ENCODE assay signal across 9 mouse cellular contexts in the genomic region with DNA sequence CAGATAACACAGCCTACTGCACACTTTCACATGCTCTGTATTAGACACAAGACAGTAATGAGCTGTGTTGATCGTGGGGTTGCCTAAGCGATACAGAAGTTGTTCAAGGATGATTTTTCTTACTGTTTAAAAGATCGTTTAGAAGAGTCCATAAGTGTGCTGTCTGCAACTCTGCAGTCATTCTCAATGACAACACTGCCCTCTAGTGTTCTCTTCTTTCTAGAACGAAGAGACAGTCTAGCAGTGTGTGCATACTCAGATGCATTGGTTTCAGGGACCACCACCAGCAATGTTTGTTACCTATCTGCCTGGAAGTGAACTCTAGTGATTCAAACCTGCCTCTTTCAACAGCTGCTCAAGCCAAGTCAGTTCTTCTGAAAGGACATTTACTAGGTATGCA.
DNase-seq lines count a peak whose midpoint lies in the region; ATAC-seq and TF ChIP-seq lines count a peak whose summit lies in the region.
"Had no signal": no experiment of that assay in that cellular context is flagged by ENCODE, and none has a peak within 500 bp of the region (broad histone marks: within the 10 kb centered on the region; RNA-seq: fewer than 3 reads in every experiment).

No protein-coding gene starts in this region.

- TF ChIP-seq EP300 in heart, adult 2 months (IDR thresholded peaks at IDR 0.05; ENCODE audit: insufficient read depth, low read depth, low read length), result no peak
- no peak for TF ChIP-seq EP300 in ES-Bruce4 (IDR thresholded peaks at IDR 0.05; ENCODE audit: insufficient read depth, low read depth, low read length)

- no peak for TF ChIP-seq POLR2A in heart, adult 2 months (IDR thresholded peaks at IDR 0.05; ENCODE audit: insufficient read depth, low read depth, low read length)
- no peak for TF ChIP-seq POLR2A in ES-Bruce4 (IDR thresholded peaks at IDR 0.05; ENCODE audit: insufficient read depth, low read length)

- H3K4me1 ChIP-seq in heart, adult 2 months (ENCODE audit: control insufficient read depth, insufficient read depth, low read length), result no peaks in the 10 kb centered on the region
- H3K4me1 ChIP-seq in ES-Bruce4 (ENCODE audit: control insufficient read depth, insufficient read depth, low read length), result peaks cover 2% of the 10 kb centered on the region
- no peaks in the 10 kb centered on the region for H3K4me1 ChIP-seq in midbrain, embryonic 11.5 days (ENCODE audit: control insufficient read depth, insufficient read depth, low read length)

- peak; percentile 88 for TF ChIP-seq CTCF in heart, adult 2 months (IDR thresholded peaks at IDR 0.05)
- peak; percentile 43 for TF ChIP-seq CTCF in ES-Bruce4 (IDR thresholded peaks at IDR 0.05; ENCODE audit: low read depth, low read length)

- no peak overlapping the region for H3K9ac ChIP-seq in heart, adult 2 months (ENCODE audit: low read depth, low read length)
- H3K9ac ChIP-seq in ES-Bruce4 (ENCODE audit: low read depth, poor library complexity, severe bottlenecking), result no peak overlapping the region
- no peak overlapping the region for H3K9ac ChIP-seq in midbrain, embryonic 11.5 days (ENCODE audit: low read length)

- H3K9me3 ChIP-seq in ES-Bruce4 (replicated peaks; ENCODE audit: control insufficient read depth, insufficient read depth, low read length, poor library complexity, severe bottlenecking), result no peaks in the 10 kb centered on the region
- H3K9me3 ChIP-seq in midbrain, embryonic 11.5 days (ENCODE audit: control insufficient read depth, low read length), result no peaks in the 10 kb centered on the region

- peak; percentile 73; the same call in 1 of the 2 replicates for ATAC-seq in midbrain, embryonic 11.5 days (ENCODE audit: low FRiP score)

- H3K79me2 ChIP-seq in heart, adult 2 months (replicated peaks; ENCODE audit: control insufficient read depth, insufficient read depth, low read length), result no peaks in the 10 kb centered on the region

- H3K27ac ChIP-seq in heart, adult 2 months, result no peak overlapping the region
- H3K27ac ChIP-seq in ES-Bruce4 (ENCODE audit: insufficient read depth, low read length), result no peak overlapping the region
- H3K27ac ChIP-seq in midbrain, embryonic 11.5 days (ENCODE audit: low read depth, low read length), result no peak overlapping the region
- H3K27ac ChIP-seq: macrophage had no signal

- WGBS in heart, adult 2 months, result 13% methylated on average over 4 of the region's 4 CpGs
- WGBS in midbrain, embryonic 11.5 days, result 27% methylated on average over 4 of the region's 4 CpGs

- no peak overlapping the region for H3K4me2 ChIP-seq in midbrain, embryonic 11.5 days

- no peaks in the 10 kb centered on the region for H3K27me3 ChIP-seq in heart, adult 2 months (ENCODE audit: control insufficient read depth, insufficient read depth, low read length)
- no peaks in the 10 kb centered on the region for H3K27me3 ChIP-seq in ES-Bruce4 (ENCODE audit: control insufficient read depth, insufficient read depth, low read length, poor library complexity, severe bottlenecking)
- H3K27me3 ChIP-seq in midbrain, embryonic 11.5 days (ENCODE audit: control insufficient read depth, insufficient read depth, low read length), result no peaks in the 10 kb centered on the region

- no peaks in the 10 kb centered on the region for H3K36me3 ChIP-seq in heart, adult 2 months (ENCODE audit: control insufficient read depth, insufficient read depth, low read length)
- no peaks in the 10 kb centered on the region for H3K36me3 ChIP-seq in ES-Bruce4 (ENCODE audit: control insufficient read depth, insufficient read depth, low read length, poor library complexity, severe bottlenecking)
- H3K36me3 ChIP-seq in midbrain, embryonic 11.5 days (ENCODE audit: control insufficient read depth, insufficient read depth, low read length), result no peaks in the 10 kb centered on the region

- intact Hi-C loops in heart, adult 2 months (cut with DNase I), result loop anchor here (2.0 kb wide), 3 partner anchors 364 to 462 kb away; no protein-coding TSS in a partner anchor
- intact Hi-C loops in heart, postnatal 25 days (cut with DNase I), result loop anchor here (2.0 to 5.0 kb wide), 2 partner anchors 364 to 442 kb away; no protein-coding TSS in a partner anchor
- intact Hi-C loops in heart, postnatal 36 days (cut with DNase I), result loop anchor here (2.0 to 5.0 kb wide), 3 partner anchors 364 to 462 kb away; no protein-coding TSS in a partner anchor

- no peak for DNase-seq in heart, adult 2 months
- DNase-seq in heart, postnatal 25 days (ENCODE audit: low spot score), result no peak
- DNase-seq in cerebellum, postnatal 14 days, result peak; percentile 37 to 61
- peak; percentile 16 to 19 for DNase-seq in heart, postnatal 36 days
- peak; percentile 33 for DNase-seq in layer of hippocampus, adult 9-11 months
- DNase-seq in midbrain, embryonic 11.5 days (ENCODE audit: low spot score, missing footprints), result peak; percentile 92
- DNase-seq in urinary bladder, adult 2 months (ENCODE audit: low spot score), result no peak

- H3K4me3 ChIP-seq in heart, adult 2 months, result no peak overlapping the region
- no peak overlapping the region for H3K4me3 ChIP-seq in ES-Bruce4 (ENCODE audit: low read depth, low read length)
- H3K4me3 ChIP-seq in midbrain, embryonic 11.5 days (ENCODE audit: low read depth, low read length), result no peak overlapping the region

Comparison
In these comparisons a context has a peak if more than half of its experiments do, and no peak if none do; other contexts are left out.
1. DNase-seq: peak in cerebellum, postnatal 14 days (2 of 2), heart, postnatal 36 days (2 of 2), layer of hippocampus, adult 9-11 months (single experiment) and midbrain, embryonic 11.5 days (single experiment); none in heart, adult 2 months (0 of 2), heart, postnatal 25 days (single experiment) and urinary bladder, adult 2 months (single experiment).